Mouse (Mus musculus) adrenal gland, postnatal 10 days (tissue): ENCODE measurements around the gene Mrps6. TPM values are rescaled to one million over a fixed set of nuclear protein-coding genes. Genes with fewer than 3 reads are reported as not detected.
"Not testable (repeated sequence)": the region's sequence is repeated elsewhere in the genome, so short reads cannot be mapped to it uniquely, and the experiment has no call there.

Source experiments
- DNase-seq: peaks from one replicate; pipeline ENCODE4 v3.0.0; 2021; ENCODE audit warnings: mixed read lengths
- total RNA-seq, 2 experiments: library from RNA; stranded (reverse); gene quantifications; 2 replicates each; pipeline ENCODE4 v1.2.3; 2021

Gene Mrps6
- total RNA-seq, 2 experiments from 2014 or later = 68.2 to 77.8 TPM

GRCm38 (mm10) chr16:92062832-92063231, 4.8 kb downstream of the Mrps6 start:
- no peak for DNase-seq

- no peak for DNase-seq
These were observed 6.7 kb downstream of the Mrps6 start for GRCm38 (mm10) chr16:92064801-92065200.

GRCm38 (mm10) chr16:92070338-92070737, 12.3 kb downstream of the Mrps6 start:
- DNase-seq = no peak

GRCm38 (mm10) chr16:92076797-92077196, 18.7 kb downstream of the Mrps6 start:
- DNase-seq = no peak

GRCm38 (mm10) chr16:92083771-92084453, 25.8 kb downstream of the Mrps6 start:
- DNase-seq = no peak

GRCm38 (mm10) chr16:92089225-92089624, 31.2 kb downstream of the Mrps6 start:
- DNase-seq = no peak

GRCm38 (mm10) chr16:92091876-92092275, 33.8 kb downstream of the Mrps6 start:
- no peak for DNase-seq

GRCm38 (mm10) chr16:92098351-92099051, 40.4 kb downstream of the Mrps6 start:
- no peak for DNase-seq

- DNase-seq = no peak
These were observed 41.5 kb downstream of the Mrps6 start for GRCm38 (mm10) chr16:92099598-92099997.

GRCm38 (mm10) chr16:92100111-92100510, 42.0 kb downstream of the Mrps6 start:
- no peak for DNase-seq

- peak; percentile 68 for DNase-seq
These were observed 44.0 kb downstream of the Mrps6 start for GRCm38 (mm10) chr16:92102115-92102514.

GRCm38 (mm10) chr16:92102931-92103330, 44.9 kb downstream of the Mrps6 start:
- DNase-seq = not testable (repeated sequence)

- peak; percentile 64 for DNase-seq
These were observed 45.7 kb downstream of the Mrps6 start for GRCm38 (mm10) chr16:92103572-92104331.

- DNase-seq = no peak
These were observed 46.2 kb downstream of the Mrps6 start for GRCm38 (mm10) chr16:92104332-92104590.

- no peak for DNase-seq
These were observed 46.9 kb downstream of the Mrps6 start for GRCm38 (mm10) chr16:92104951-92105350.

GRCm38 (mm10) chr16:92105631-92106030, 47.6 kb downstream of the Mrps6 start:
- DNase-seq = peak; percentile 65

GRCm38 (mm10) chr16:92107346-92107745, 49.3 kb downstream of the Mrps6 start:
- no peak for DNase-seq

- DNase-seq = peak; percentile 80
These were observed 56.7 kb downstream of the Mrps6 start for GRCm38 (mm10) chr16:92114706-92115241.

GRCm38 (mm10) chr16:92115611-92116421, 57.7 kb downstream of the Mrps6 start:
- DNase-seq = peak; percentile 77

- DNase-seq = no peak
These were observed 59.5 kb downstream of the Mrps6 start for GRCm38 (mm10) chr16:92117337-92118209.

GRCm38 (mm10) chr16:92119013-92119515, 61.0 kb downstream of the Mrps6 start:
- no peak for DNase-seq
